Mouse (Mus musculus) ovary, postnatal 14 days (tissue): ENCODE measurements around the gene Cebpg.

Experiments
- DNase-seq: peaks from one replicate; pipeline ENCODE4 v3.0.0; 2022; ENCODE audit warnings: low spot score

Gene Cebpg

GRCm38 (mm10) chr7:35053161-35053560, 3.2 kb downstream of the Cebpg start:
- no peak for DNase-seq

DNA sequence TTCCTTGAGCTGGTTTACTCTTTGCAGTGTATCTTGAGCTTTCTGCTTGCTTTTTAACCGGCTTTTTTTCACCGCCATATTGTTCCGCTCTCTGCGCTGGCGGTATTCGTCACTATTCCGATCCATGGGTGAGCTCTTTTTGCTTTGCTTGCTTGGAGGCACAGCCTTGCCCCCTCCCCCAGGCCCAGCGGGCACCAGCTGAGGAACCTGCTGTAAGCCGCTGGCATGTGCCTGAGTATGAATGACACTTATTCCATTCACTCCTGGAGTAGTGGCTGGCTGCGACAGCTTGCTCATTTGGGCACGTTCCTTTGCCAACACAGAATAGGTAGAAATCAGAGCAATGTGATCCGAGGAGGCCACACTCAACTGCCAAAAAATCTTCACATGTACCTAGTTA, 5.8 kb downstream of the Cebpg start:
- DNase-seq = no peak

DNA sequence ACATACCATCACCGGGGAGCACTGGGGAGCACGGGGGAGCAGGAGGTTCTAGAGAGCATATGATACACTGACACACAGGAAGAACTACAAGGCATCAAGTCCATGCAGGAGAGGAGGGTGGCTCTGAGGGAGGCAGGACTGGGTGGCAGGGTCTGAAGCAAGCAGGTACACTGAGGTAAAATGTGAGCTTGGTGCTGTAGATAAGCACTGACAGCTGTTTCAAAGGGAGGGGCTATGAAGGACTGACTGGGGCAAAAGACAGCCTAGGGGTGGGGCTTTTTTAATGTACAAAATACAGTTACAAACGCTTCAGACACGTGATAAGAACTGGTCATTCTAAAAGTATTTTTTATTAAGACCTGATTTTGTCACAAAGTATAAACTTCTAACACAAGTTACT, 10.3 kb downstream of the Cebpg start:
- no peak for DNase-seq

DNA sequence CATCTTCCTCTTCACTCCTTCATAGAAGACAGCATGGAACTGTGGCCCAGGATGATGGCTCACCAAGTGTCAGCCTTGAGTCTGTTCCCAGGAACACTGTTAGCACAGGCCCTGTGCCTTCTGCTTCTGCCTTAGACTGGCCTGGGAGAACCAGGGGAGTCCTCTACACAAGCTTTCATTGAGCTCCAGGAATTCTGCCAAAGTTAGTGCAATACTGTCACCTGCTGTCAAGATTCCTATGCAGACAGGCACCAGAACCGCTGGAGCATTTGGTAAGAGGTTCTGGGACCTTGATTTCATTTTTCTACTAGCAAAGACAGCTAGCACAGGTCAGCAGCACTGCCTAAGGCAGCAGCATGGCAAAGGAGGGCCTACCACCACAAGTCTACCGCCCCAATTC, 11.7 kb downstream of the Cebpg start:
- no peak for DNase-seq

DNA sequence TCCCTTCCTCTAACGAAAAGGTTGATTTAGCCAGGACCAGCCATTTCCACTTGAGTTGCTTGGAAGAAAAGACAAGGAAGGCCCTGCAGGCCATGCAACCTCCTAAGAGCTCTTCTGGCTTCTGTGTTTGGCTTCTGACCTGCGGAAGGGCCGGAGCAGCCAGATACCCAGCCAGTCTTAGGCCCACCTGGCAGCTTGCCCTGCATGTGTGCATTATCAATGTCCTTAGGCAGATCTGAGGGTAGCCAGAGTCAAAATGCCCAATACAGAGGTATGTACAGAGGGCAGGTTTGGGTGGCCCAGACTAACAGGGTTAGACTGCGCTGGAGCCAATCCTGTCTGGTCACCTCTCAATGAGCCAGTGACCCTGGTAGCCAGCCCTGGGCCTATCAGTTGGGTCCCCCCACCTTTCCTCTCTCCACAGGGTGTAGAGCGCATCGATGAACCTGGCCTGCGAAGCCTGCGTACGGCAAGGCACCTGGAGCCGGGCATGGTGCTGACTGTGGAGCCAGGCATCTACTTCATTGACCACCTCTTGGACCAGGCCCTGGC, 13.0 kb downstream of the Cebpg start:
- no peak for DNase-seq

- DNase-seq = no peak
Measured at GRCm38 (mm10) chr7:35042759-35043217, 13.6 kb downstream of the Cebpg start.

DNA sequence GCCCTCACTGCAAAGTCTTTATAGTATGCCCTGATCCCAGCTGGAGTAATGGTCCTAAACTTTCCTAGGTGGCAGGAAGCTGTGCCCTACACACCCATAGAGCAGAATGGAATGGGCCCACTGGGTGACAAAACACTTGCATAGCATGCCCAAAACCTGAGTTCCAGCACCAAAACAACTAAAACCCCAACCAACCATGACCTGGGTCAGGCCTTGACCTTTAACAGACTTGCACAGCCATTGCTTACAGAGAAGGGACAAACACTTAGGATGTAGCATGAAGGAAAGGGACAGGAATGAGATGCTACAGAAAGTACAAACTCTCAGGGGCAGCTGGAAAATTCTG, 14.2 kb downstream of the Cebpg start:
- no peak for DNase-seq

DNA sequence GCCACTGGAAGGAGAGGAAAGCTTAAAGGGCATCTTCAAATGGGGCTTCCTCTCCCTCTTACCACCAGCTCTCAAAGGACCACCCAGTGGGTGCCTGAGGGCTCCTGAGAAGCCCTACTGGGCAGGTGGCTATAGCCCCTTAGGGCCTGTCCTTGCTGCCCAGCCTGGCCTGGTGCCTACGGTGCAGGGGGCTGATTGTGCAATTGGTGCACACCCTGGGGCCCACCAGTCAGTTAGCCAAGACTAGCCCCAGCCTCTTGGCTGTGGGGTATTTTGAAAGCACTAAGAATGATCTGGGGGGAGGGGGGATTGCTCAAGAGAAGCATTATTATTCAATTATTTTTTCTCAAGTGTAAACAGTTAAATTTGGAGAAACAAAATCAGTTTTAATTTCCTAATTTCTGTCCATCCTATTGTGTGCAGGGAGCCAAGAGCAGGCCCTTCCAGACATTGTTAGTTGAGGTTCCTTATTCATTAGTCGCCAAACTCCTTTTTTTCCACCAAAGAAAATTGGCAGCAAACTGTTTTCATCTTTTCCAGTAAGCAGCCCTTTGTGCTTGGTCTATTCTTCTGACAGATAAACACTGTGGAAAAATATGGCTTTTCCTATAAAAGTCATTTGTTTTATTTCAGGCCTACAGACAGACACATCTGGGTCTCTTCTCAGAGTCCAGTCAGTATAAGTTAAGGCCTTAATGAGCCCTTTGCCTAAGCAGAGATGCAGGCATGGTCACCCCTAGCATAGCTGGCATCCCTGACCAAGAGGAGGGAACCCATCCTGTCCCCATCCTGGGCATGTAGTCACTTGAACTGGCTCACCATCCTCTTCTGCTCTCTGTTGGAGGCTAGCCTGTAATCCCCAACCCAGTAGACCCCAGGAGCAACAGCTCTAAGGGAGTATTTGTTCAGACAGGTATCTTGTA, 14.8 kb downstream of the Cebpg start:
- no peak for DNase-seq

GRCm38 (mm10) chr7:35040176-35040972, 16.0 kb downstream of the Cebpg start:
- DNase-seq = no peak

GRCm38 (mm10) chr7:35037408-35037807, 19.0 kb downstream of the Cebpg start:
- DNase-seq = no peak

DNA sequence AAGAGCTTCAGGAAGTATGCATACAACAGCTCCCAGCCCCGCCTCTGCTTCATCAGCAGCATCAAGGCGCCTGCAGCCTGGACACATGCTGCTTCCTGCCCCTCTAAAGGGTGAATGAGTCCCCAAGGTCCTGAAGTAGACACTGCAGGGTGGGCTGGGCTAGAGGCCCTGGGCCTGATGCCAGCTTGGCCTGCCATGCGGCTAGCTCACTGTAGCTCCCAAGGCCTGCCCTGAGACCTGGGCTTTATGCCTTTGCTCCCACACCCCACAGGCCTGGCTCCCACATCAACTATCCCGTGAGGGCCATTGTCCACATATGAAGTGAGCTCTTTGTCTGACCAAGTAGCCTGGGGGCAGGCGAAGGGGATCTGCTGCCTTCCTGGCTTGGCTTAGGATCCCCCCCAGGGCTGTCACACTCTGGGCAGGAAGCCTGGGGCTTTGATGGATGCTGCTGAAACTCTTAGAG, 20.1 kb downstream of the Cebpg start:
- DNase-seq = peak; percentile 49

GRCm38 (mm10) chr7:35035565-35035964, 20.8 kb downstream of the Cebpg start:
- DNase-seq = no peak

DNA sequence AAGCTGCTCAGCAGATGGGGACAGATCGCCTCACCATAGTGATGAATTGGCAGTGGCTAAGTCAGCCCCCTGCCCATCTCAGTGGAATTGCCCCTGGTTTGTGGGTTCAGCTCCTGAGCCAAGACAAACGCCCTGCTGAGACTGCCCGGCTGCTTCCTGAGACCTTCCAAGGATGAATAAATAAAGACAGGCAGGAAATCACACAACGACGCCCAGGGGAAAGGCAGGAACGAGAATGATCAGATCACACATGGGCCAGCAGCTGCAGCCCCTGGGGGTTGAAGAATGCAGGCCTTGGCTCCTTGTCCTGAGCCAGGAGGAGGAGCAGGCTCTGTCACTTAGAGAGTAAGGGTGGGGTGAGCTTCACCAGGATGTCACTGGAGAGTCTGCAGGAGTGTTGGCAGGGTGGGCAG, 21.2 kb downstream of the Cebpg start:
- DNase-seq = no peak

DNA sequence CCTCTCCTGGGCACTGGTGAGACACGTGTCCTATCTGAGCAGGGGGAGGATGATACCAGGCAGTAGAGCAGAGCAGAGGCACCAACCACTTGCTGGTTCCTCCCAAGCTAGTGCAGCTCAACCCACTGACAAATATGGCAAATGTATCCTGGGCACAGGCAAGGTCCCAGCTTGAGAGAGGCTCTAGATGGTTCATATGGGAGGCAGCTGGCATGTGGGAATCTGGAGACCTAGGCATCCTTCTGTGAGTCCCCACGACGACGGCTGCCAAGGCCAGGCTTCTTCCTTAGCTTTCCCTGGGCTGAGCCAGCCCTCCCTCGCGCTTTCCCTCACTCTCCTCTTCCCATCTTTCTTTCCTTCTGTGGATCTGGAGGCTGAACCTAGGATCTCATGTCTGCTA, 25.8 kb downstream of the Cebpg start:
- no peak for DNase-seq

DNA sequence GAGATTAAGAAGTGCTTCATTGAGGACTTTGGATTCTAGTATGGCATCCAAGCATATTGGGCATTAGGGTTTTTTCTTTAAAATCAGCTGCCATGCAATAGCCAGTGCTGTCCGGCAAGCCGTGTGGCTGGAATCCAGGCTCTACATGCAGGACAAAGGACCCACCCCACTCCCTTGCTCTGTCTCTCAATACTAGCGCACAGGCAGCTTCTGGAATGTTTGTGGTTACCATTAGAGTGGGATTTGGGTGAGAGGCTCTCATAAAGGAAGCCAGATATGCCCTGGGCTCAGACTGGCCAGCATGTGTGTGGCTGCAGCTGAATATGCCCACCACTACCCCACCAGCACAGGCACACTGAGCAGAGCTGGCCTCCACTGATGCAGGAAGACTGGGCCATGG, 26.7 kb downstream of the Cebpg start:
- no peak for DNase-seq

DNA sequence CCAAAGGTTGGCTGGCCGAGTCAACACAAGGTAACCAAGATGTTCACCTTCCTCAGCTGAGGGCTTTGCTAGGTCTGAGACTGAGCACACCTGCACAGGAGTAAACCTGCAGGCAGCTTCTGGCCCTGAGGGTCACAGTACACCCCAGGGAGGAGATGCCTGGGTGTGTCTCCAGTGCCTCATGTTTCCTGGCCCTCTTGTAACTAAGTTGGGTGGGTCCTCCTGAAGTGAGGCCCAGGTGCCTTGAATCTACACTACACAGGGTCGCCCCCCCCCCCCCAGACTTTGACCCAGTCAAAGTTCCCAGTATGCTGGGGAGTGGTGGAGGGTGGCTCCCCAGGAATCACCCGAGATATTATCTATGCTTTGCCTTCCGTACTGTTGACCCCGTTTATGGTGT, 27.1 kb downstream of the Cebpg start:
- DNase-seq = no peak

DNA sequence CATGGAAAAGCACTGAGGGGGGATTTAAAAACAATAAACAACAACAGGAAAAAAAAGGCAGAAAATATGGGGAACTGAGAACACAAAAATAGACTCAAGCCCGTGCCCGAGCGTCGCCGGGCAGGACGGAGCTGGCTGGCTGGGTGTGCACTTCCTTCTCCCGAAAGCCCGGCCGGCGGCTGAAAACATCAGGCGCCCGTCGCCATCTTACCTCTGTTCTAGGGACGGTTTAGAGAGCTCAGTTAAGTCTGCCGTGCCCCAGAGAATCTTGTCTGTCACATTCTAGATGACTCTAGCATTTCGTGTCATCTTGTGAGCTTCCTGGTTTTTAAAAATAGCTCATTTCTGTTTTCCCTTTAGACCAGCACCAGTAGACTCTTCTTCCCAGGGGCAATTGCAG, 27.8 kb downstream of the Cebpg start:
- DNase-seq = no peak

GRCm38 (mm10) chr7:35027801-35028420, 28.5 kb downstream of the Cebpg start:
- DNase-seq = no peak

- DNase-seq = peak; percentile 37
Measured at GRCm38 (mm10) chr7:35026838-35027291, 29.5 kb downstream of the Cebpg start.

- no peak for DNase-seq
Measured at GRCm38 (mm10) chr7:35026276-35026630, 30.1 kb downstream of the Cebpg start.

DNA sequence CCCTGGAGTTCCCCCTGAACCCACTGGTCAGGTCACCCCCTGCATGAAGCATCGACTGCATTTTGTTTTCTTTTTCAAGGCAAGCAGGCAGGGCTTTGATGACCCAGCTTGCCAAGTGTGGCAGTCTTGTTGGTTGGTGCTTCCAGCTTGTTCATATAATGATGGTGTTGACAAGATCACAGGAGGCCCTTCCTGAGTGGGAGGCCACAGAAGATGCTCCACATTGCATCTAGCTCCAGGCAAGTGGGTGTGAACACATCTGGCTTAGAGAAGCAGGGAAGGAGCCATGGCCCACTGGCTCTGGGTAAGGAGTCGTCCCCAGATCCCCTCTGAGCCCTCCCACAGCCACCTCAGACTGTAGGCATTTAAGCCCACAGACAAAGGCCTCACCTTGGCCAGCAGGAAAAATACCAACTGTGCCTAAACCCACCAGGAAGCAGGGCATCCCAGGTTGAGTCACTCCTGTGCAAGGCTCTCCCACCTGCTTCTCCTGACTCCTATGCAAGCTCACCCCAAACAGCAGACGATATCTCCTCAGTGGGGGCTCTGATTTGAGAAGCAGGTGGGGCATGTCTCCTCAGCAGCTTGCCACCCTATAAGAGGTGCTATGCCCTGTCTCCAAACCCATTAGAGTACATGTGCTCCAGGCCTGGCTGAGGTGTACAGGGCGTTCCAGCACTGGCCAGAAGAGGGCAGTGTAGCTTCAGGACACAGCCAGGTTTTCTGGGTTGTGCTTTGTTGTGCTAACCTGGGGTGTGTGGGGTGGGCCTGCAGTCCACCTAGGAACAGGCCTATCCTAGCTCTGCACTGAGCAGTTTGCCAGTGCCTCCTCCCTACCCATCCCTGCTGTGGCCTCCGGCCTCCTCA, 30.7 kb downstream of the Cebpg start:
- peak; percentile 81 for DNase-seq
